Mouse (Mus musculus) urinary bladder, postnatal 25 days (tissue): Measurements from ENCODE around the gene Mlana.

Experiments
- DNase-seq: peaks from one replicate; pipeline ENCODE4 v3.0.0; 2022; ENCODE audit warnings: low spot score

Gene Mlana

GRCm38 (mm10) chr19:29697245-29697874, at the start of gene Mlana:
TSS of gene Mlana (plus strand) at chr19:29697824.
- no peak for DNase-seq

- no peak for DNase-seq
Observed at GRCm38 (mm10) chr19:29648550-29648914, 49.1 kb upstream of the Mlana start.

GRCm38 (mm10) chr19:29649683-29650082, 47.9 kb upstream of the Mlana start:
- DNase-seq: no peak

- DNase-seq: no peak
Observed at GRCm38 (mm10) chr19:29653768-29654265, 43.8 kb upstream of the Mlana start.

- DNase-seq: no peak
Observed at GRCm38 (mm10) chr19:29655148-29655547, 42.5 kb upstream of the Mlana start.

GRCm38 (mm10) chr19:29656029-29656428, 41.6 kb upstream of the Mlana start:
- DNase-seq: no peak

GRCm38 (mm10) chr19:29656620-29657019, 41.0 kb upstream of the Mlana start:
- DNase-seq: no peak

- no peak for DNase-seq
Observed at GRCm38 (mm10) chr19:29657033-29657432, 40.6 kb upstream of the Mlana start.

GRCm38 (mm10) chr19:29657558-29657957, 40.1 kb upstream of the Mlana start:
- no peak for DNase-seq

- no peak for DNase-seq
Observed at GRCm38 (mm10) chr19:29658836-29659235, 38.8 kb upstream of the Mlana start.

- no peak for DNase-seq
Observed at GRCm38 (mm10) chr19:29659705-29660104, 37.9 kb upstream of the Mlana start.

- DNase-seq: no peak
Observed at GRCm38 (mm10) chr19:29660835-29661764, 36.5 kb upstream of the Mlana start.

- DNase-seq: no peak
Observed at GRCm38 (mm10) chr19:29661974-29662580, 35.5 kb upstream of the Mlana start.

- no peak for DNase-seq
Observed at GRCm38 (mm10) chr19:29663780-29664179, 33.8 kb upstream of the Mlana start.

GRCm38 (mm10) chr19:29664934-29665333, 32.7 kb upstream of the Mlana start:
- no peak for DNase-seq

- no peak for DNase-seq
Observed at GRCm38 (mm10) chr19:29666164-29666563, 31.5 kb upstream of the Mlana start.

- DNase-seq: no peak
Observed at GRCm38 (mm10) chr19:29666965-29667594, 30.5 kb upstream of the Mlana start.

- DNase-seq: no peak
Observed at GRCm38 (mm10) chr19:29668135-29668534, 29.5 kb upstream of the Mlana start.

- DNase-seq: no peak
Observed at GRCm38 (mm10) chr19:29670247-29670646, 27.4 kb upstream of the Mlana start.

- no peak for DNase-seq
Observed at GRCm38 (mm10) chr19:29671160-29671559, 26.5 kb upstream of the Mlana start.

GRCm38 (mm10) chr19:29672660-29673059, 25.0 kb upstream of the Mlana start:
- DNase-seq: no peak

GRCm38 (mm10) chr19:29674946-29675345, 22.7 kb upstream of the Mlana start:
- DNase-seq: no peak
